Mouse (Mus musculus) thymus, adult 2 months (tissue): ENCODE results near the gene Ccno. TPM values are rescaled to one million over a fixed set of nuclear protein-coding genes. Genes with fewer than 3 reads are reported as not detected.

Source experiments
- DNase-seq: peaks from one replicate; pipeline ENCODE4 v3.0.0; 2021
- H3K27ac ChIP-seq: fragments of 200-500 bp; 2 replicates; pipeline ENCODE4 v1.5.1; 2012; ENCODE audit warnings: low read length, control low read depth; ENCODE audit not compliant: control insufficient read depth, insufficient read depth
- H3K27me3 ChIP-seq: fragments of 200-500 bp; 2 replicates; pipeline ENCODE4 v1.6.1; 2012; ENCODE audit warnings: mild to moderate bottlenecking, low read length, moderate library complexity, mixed read lengths; ENCODE audit not compliant: control insufficient read depth, insufficient read depth
- H3K36me3 ChIP-seq: fragments of 200-500 bp; 2 replicates; pipeline ENCODE4 v1.6.1; 2012; ENCODE audit warnings: mild to moderate bottlenecking, low read length, moderate library complexity; ENCODE audit not compliant: control insufficient read depth, insufficient read depth
- H3K4me1 ChIP-seq: fragments of 200-500 bp; replicated peaks from 2 replicates; pipeline ENCODE4 v1.6.1; 2012; ENCODE audit warnings: low read length; ENCODE audit not compliant: control insufficient read depth, insufficient read depth
- H3K4me3 ChIP-seq: fragments of 200-500 bp; 2 replicates; pipeline ENCODE4 v1.5.1; 2012; ENCODE audit warnings: mild to moderate bottlenecking, low read length, control low read depth, moderate library complexity; ENCODE audit not compliant: control insufficient read depth, insufficient read depth
- CTCF ChIP-seq: fragments of 200-500 bp; IDR thresholded peaks from 2 replicates; pipeline ENCODE4 v1.5.1; 2012; ENCODE audit warnings: mild to moderate bottlenecking, control low read depth, low read length, moderate library complexity, borderline replicate concordance; ENCODE audit not compliant: control insufficient read depth, poor library complexity, insufficient read depth; ENCODE audit errors: extremely low read depth
- POLR2A ChIP-seq: fragments of 200-500 bp; IDR thresholded peaks from 2 replicates; pipeline ENCODE4 v1.6.1; 2012; ENCODE audit warnings: mild to moderate bottlenecking, low read length, control low read depth, moderate library complexity; ENCODE audit not compliant: control insufficient read depth, poor library complexity, insufficient read depth; ENCODE audit errors: extremely low read depth
- WGBS: fragments of 180-500 bp; shearing (Covaris S2); methylation state at CpG from one replicate; pipeline ENCODE4 v1.1.7; 2018; 5-methylcytosine and 5-hydroxymethylcytosine counted together
- polyA plus RNA-seq: library from polyadenylated mRNA; depleted of rRNA; stranded (reverse); fragments of >200 nt; gene quantifications from 2 replicates; pipeline ENCODE4 v1.2.3, GENCODE M21; 2012

Gene Ccno
- polyA plus RNA-seq, 1 experiment = 3.9 TPM

DNA sequence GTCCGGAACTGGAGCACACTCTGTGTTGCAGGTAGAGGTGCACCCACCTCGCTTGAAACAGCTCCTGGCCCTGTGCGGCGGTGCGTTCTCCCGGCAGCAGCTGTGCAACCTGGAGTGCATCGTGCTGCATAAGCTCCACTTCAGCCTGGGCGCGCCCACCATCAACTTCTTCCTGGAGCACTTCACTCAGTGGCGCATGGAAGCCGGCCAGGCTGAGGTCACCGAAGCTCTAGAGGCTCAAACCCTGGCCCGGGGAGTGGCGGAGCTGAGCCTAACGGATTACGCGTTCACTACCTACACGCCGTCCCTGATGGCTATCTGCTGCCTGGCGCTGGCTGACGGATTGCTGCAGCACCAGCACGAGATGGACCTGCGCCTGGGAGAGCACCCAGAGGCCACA, 1.9 kb downstream of the Ccno start:
- no peak for DNase-seq
- WGBS = 5% methylated on average over 23 of the region's 23 CpGs
- H3K4me3 ChIP-seq = no peak overlapping the region

DNA sequence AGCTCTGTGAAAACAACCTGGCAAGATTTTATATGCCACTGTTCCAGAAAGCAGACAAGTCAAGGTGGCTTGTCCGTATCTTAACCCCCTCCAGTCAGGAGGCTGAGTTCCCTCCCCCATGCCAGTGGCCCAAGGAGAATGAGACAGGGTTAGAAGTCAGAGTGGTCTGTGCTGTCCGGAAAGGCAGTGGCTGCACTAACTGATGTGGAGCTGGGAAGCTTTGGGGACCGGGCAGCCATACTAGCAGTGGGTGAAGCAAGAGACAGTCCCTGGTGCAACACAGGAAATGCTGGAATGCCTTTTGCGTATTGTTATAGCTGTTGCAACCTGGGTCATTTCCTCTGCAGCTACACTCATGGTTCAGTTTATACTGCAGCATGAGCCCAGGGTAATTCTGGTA, 2.7 kb downstream of the Ccno start:
- Histone ChIP-seq H3K36me3 (no peaks in the 10 kb centered on the region), H3K27me3 (peaks cover 38% of the 10 kb centered on the region), H3K4me1 (peaks cover 32% of the 10 kb centered on the region), H3K4me3 (no peak overlapping the region), H3K27ac (no peak overlapping the region)
- 10% methylated on average over 4 of the region's 4 CpGs for WGBS
- no peak for TF ChIP-seq CTCF
- no peak for TF ChIP-seq POLR2A
- no peak for DNase-seq

More for the DNA sequence above, 1.9 kb downstream of the Ccno start:
- Histone ChIP-seq H3K27ac (no peak overlapping the region), H3K4me1 (peaks cover 32% of the 10 kb centered on the region), H3K27me3 (peaks cover 38% of the 10 kb centered on the region), H3K36me3 (no peaks in the 10 kb centered on the region)
- no peak for TF ChIP-seq CTCF
- TF ChIP-seq POLR2A = no peak

DNA sequence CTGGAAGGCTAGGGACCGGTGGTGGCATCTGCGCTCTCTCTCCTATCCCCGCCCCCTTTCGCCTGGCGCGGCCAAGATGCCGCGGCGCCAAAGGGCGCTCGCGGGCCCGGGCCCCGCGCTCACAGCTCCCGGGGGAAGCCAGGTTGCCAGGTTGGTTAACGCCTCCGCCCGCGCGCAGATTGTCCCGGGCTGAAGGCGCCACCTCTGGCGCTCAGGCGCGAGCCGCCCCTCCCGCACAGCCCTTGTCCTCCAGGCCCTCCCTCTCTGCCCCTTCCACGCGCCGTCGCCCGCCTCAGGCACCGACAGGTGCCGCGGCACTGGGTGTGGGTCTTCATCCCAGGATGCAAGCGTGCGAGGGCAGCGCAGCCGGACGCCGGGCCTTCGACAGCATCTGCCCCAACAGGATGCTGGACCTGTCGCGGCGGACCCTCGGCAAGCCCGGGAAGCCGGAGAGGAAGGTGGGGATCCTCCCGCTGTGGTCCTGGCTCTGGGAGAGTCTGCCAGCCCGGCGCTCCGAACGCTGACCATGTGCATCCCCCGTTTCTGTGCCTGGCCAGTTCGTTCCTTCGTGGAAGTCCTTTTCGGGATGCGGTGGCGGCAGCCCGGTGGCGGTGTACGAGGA, 6.0 kb downstream of the Ccno start, which contains the start of gene Mcidas:
Gene Mcidas (plus strand): TSS at position 315 of the 622 bp plus-strand sequence.
- Histone ChIP-seq H3K27ac (no peak within 1 kb of the TSS), H3K36me3 (no peaks in the 10 kb centered on the region), H3K27me3 (peaks cover 25% of the 10 kb centered on the region), H3K4me1 (peaks cover 24% of the 10 kb centered on the region), H3K4me3 (peak within 1 kb of the TSS; percentile 33)
- peak; percentile 19 for DNase-seq
- 1% methylated on average over 62 of the region's 63 CpGs for WGBS
- TF ChIP-seq POLR2A (no peak), CTCF (no peak)

DNA sequence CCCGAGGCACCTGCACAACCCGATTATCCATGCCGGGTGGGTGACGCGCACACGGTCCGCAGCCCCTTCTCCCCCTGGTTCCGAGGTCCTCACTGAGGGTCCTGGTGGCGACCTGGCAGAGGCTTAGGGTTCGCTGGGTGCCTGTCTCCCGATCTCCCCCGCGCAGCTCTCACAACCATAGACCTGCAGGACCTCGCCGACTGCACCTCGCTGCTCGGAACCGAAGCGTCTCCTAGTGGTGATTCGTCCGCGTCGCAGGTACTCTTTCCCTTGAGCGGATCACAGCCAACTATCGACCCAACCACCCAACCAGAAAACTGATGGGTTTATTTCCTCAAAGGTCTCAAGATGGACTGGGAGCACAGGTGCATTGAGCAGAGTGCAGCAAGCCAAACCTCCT, 6.6 kb downstream of the Ccno start:
- peaks cover 23% of the 10 kb centered on the region for H3K4me1 ChIP-seq
- WGBS = 1% methylated on average over 25 of the region's 25 CpGs
- H3K36me3 ChIP-seq = no peaks in the 10 kb centered on the region
- DNase-seq = peak; percentile 70
- peaks cover 21% of the 10 kb centered on the region for H3K27me3 ChIP-seq
- no peak overlapping the region for H3K27ac ChIP-seq
- peak overlapping the region; percentile 33 for H3K4me3 ChIP-seq
- TF ChIP-seq POLR2A (peak; percentile 39; the same call in 1 of the 2 replicates), CTCF (peak; percentile 87)

DNA sequence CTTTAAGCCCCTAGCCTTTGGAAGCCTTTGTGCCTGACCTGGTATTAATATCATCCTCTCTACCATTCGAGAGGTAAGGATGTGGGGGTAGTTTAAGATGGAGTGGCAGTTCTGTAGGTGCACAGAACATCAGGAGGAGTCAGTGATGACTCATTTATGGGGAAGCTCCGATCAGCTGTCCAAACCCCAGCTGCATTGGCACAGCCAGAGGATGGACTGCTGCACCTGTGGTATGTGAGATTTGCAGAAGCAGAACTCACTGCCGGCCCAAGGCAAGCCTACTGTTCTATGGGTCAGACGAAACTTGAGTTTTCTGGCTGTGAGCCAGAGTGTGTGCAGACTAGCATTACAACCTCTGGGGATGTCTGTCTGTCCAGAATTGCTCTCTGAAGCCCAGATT, 8.8 kb downstream of the Ccno start:
- H3K36me3 ChIP-seq = no peaks in the 10 kb centered on the region
- peaks cover 18% of the 10 kb centered on the region for H3K4me1 ChIP-seq
- TF ChIP-seq CTCF = no peak
- no peak for TF ChIP-seq POLR2A
- DNase-seq = no peak
- H3K27me3 ChIP-seq = peaks cover 10% of the 10 kb centered on the region; the same call in 1 of the 2 replicates
- H3K4me3 ChIP-seq = no peak overlapping the region
- H3K27ac ChIP-seq = no peak overlapping the region
- WGBS = 22% methylated on average over 4 of the region's 4 CpGs

DNA sequence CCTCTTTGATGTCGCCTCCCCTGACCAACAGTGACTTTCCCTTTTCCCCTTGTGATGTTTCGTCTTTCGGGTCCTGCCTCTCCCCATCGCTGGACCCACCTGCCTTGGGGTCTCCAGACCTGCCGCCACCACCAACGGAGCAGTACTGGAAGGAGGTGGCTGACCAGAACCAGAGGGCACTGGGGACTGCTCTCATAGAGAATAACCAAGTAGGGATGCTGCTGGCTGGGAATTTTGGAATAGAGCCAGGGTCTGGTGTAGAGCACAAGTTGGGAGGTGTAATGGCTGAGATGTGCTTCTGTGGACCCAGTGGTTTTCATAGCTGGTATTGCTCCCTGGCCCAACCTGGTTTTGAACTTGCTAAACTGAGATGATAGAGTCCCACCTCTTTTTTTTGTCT, 9.8 kb downstream of the Ccno start:
- TF ChIP-seq POLR2A (no peak), CTCF (no peak)
- H3K27me3 ChIP-seq = peaks cover 10% of the 10 kb centered on the region; the same call in 1 of the 2 replicates
- no peak for DNase-seq
- peaks cover 18% of the 10 kb centered on the region for H3K4me1 ChIP-seq
- H3K27ac ChIP-seq = no peak overlapping the region
- H3K36me3 ChIP-seq = no peaks in the 10 kb centered on the region
- 78% methylated on average over 6 of the region's 6 CpGs for WGBS
- H3K4me3 ChIP-seq = no peak overlapping the region
